Mouse (Mus musculus): ENCODE data around the gene Mmp14. TPM values are rescaled to one million over a fixed set of nuclear protein-coding genes. Genes with fewer than 3 reads are reported as not detected.
A peak's percentile ranks its signal among the peaks of the same experiment; 100 is the strongest.

Mmp14 gene
- polyA plus RNA-seq, 1 experiment from 2014 or later = 167 TPM

- 64% methylated on average over 2 of the region's 2 CpGs for whole genome bisulfite sequencing
- Histone ChIP-seq H3K4me1 (ENCODE audit: control insufficient read depth, insufficient read depth, low read length) (peaks cover 9% of the 10 kb centered on the region; the same call in 1 of the 2 replicates), H3K27me3 (ENCODE audit: control insufficient read depth, insufficient read depth, low read length) (no peaks in the 10 kb centered on the region), H3K9ac (ENCODE audit: low read depth, low read length) (no peak overlapping the region), H3K4me3 (ENCODE audit: low read length) (no peak overlapping the region), H3K27ac (ENCODE audit: low read depth, low read length) (no peak overlapping the region), H3K36me3 (ENCODE audit: control insufficient read depth, insufficient read depth, low read length) (no peaks in the 10 kb centered on the region), H3K4me2 (replicated peaks; ENCODE audit: low read depth, low read length) (no peak overlapping the region), H3K9me3 (ENCODE audit: control insufficient read depth, low read length) (no peaks in the 10 kb centered on the region)
- no peak for ATAC-seq (ENCODE audit: low FRiP score, low TSS enrichment)
These were observed 10.4 kb upstream of the Mmp14 start for GRCm38 (mm10) chr14:54421014-54421413.

- WGBS = 64% methylated on average over 5 of the region's 5 CpGs
- Histone ChIP-seq H3K4me2 (replicated peaks; ENCODE audit: low read depth, low read length) (no peak overlapping the region), H3K27ac (ENCODE audit: low read depth, low read length) (no peak overlapping the region), H3K4me3 (ENCODE audit: low read length) (no peak overlapping the region), H3K9me3 (ENCODE audit: control insufficient read depth, low read length) (no peaks in the 10 kb centered on the region), H3K36me3 (ENCODE audit: control insufficient read depth, insufficient read depth, low read length) (peaks cover 2% of the 10 kb centered on the region; the same call in 1 of the 2 replicates), H3K27me3 (ENCODE audit: control insufficient read depth, insufficient read depth, low read length) (no peaks in the 10 kb centered on the region), H3K9ac (ENCODE audit: low read depth, low read length) (no peak overlapping the region), H3K4me1 (ENCODE audit: control insufficient read depth, insufficient read depth, low read length) (peaks cover 10% of the 10 kb centered on the region; the same call in 1 of the 2 replicates)
- ATAC-seq (ENCODE audit: low FRiP score, low TSS enrichment) = no peak
These were observed 8.0 kb upstream of the Mmp14 start for GRCm38 (mm10) chr14:54423406-54423805.

GRCm38 (mm10) chr14:54424634-54425033, 6.8 kb upstream of the Mmp14 start:
- no peak overlapping the region for H3K27ac ChIP-seq (ENCODE audit: low read depth, low read length)
- whole genome bisulfite sequencing = 85% methylated on average over 1 of the region's 1 CpGs
- H3K36me3 ChIP-seq (ENCODE audit: control insufficient read depth, insufficient read depth, low read length) = peaks cover 12% of the 10 kb centered on the region; the same call in 1 of the 2 replicates
- H3K9me3 ChIP-seq (ENCODE audit: control insufficient read depth, low read length) = no peaks in the 10 kb centered on the region
- no peak overlapping the region for H3K9ac ChIP-seq (ENCODE audit: low read depth, low read length)
- H3K4me2 ChIP-seq (replicated peaks; ENCODE audit: low read depth, low read length) = no peak overlapping the region
- no peaks in the 10 kb centered on the region for H3K27me3 ChIP-seq (ENCODE audit: control insufficient read depth, insufficient read depth, low read length)
- H3K4me3 ChIP-seq (ENCODE audit: low read length) = no peak overlapping the region
- ATAC-seq (ENCODE audit: low FRiP score, low TSS enrichment) = no peak
- H3K4me1 ChIP-seq (ENCODE audit: control insufficient read depth, insufficient read depth, low read length) = peaks cover 15% of the 10 kb centered on the region

GRCm38 (mm10) chr14:54425540-54425939, 5.9 kb upstream of the Mmp14 start:
- H3K4me1 ChIP-seq (ENCODE audit: control insufficient read depth, insufficient read depth, low read length) = peaks cover 24% of the 10 kb centered on the region
- ATAC-seq (ENCODE audit: low FRiP score, low TSS enrichment) = no peak
- no peak overlapping the region for H3K9ac ChIP-seq (ENCODE audit: low read depth, low read length)
- WGBS = 91% methylated on average over 1 of the region's 1 CpGs
- no peak overlapping the region; the same call in 1 of the 2 replicates for H3K4me3 ChIP-seq (ENCODE audit: low read length)
- peak overlapping the region; percentile 54; the same call in 1 of the 2 replicates for H3K4me2 ChIP-seq (replicated peaks; ENCODE audit: low read depth, low read length)
- no peaks in the 10 kb centered on the region for H3K9me3 ChIP-seq (ENCODE audit: control insufficient read depth, low read length)
- H3K36me3 ChIP-seq (ENCODE audit: control insufficient read depth, insufficient read depth, low read length) = peaks cover 16% of the 10 kb centered on the region
- no peaks in the 10 kb centered on the region for H3K27me3 ChIP-seq (ENCODE audit: control insufficient read depth, insufficient read depth, low read length)
- H3K27ac ChIP-seq (ENCODE audit: low read depth, low read length) = no peak overlapping the region

GRCm38 (mm10) chr14:54426003-54426688, 5.3 kb upstream of the Mmp14 start:
- Histone ChIP-seq H3K9ac (ENCODE audit: low read depth, low read length) (peak overlapping the region; percentile 72), H3K27me3 (ENCODE audit: control insufficient read depth, insufficient read depth, low read length) (no peaks in the 10 kb centered on the region), H3K9me3 (ENCODE audit: control insufficient read depth, low read length) (no peaks in the 10 kb centered on the region), H3K4me1 (ENCODE audit: control insufficient read depth, insufficient read depth, low read length) (peaks cover 26% of the 10 kb centered on the region), H3K27ac (ENCODE audit: low read depth, low read length) (peak overlapping the region; percentile 85), H3K4me2 (replicated peaks; ENCODE audit: low read depth, low read length) (peak overlapping the region; percentile 54), H3K4me3 (ENCODE audit: low read length) (peak overlapping the region; percentile 67), H3K36me3 (ENCODE audit: control insufficient read depth, insufficient read depth, low read length) (peaks cover 16% of the 10 kb centered on the region)
- 32% methylated on average over 14 of the region's 14 CpGs for WGBS
- ATAC-seq (ENCODE audit: low FRiP score, low TSS enrichment) = no peak

GRCm38 (mm10) chr14:54426689-54427398, 4.6 kb upstream of the Mmp14 start, which contains the start of gene Mrpl52:
Gene Mrpl52 (plus strand): TSS chr14:54426909.
- peak within 1 kb of the TSS; percentile 72 for H3K9ac ChIP-seq (ENCODE audit: low read depth, low read length)
- peaks cover 26% of the 10 kb centered on the region for H3K4me1 ChIP-seq (ENCODE audit: control insufficient read depth, insufficient read depth, low read length)
- H3K9me3 ChIP-seq (ENCODE audit: control insufficient read depth, low read length) = no peaks in the 10 kb centered on the region
- H3K36me3 ChIP-seq (ENCODE audit: control insufficient read depth, insufficient read depth, low read length) = peaks cover 16% of the 10 kb centered on the region
- peak within 1 kb of the TSS; percentile 67 for H3K4me3 ChIP-seq (ENCODE audit: low read length)
- peak within 1 kb of the TSS; percentile 85 for H3K27ac ChIP-seq (ENCODE audit: low read depth, low read length)
- no peaks in the 10 kb centered on the region for H3K27me3 ChIP-seq (ENCODE audit: control insufficient read depth, insufficient read depth, low read length)
- H3K4me2 ChIP-seq (replicated peaks; ENCODE audit: low read depth, low read length) = peak within 1 kb of the TSS; percentile 54
- WGBS = under 1% methylated on average over 47 of the region's 48 CpGs
- peak; percentile 75 for ATAC-seq (ENCODE audit: low FRiP score, low TSS enrichment)

- no peak overlapping the region for H3K27ac ChIP-seq (ENCODE audit: low read depth, low read length)
- peak overlapping the region; percentile 72; the same call in 1 of the 2 replicates for H3K9ac ChIP-seq (ENCODE audit: low read depth, low read length)
- no peak for ATAC-seq (ENCODE audit: low FRiP score, low TSS enrichment)
- peaks cover 16% of the 10 kb centered on the region for H3K36me3 ChIP-seq (ENCODE audit: control insufficient read depth, insufficient read depth, low read length)
- peak overlapping the region; percentile 54 for H3K4me2 ChIP-seq (replicated peaks; ENCODE audit: low read depth, low read length)
- no peaks in the 10 kb centered on the region for H3K9me3 ChIP-seq (ENCODE audit: control insufficient read depth, low read length)
- peak overlapping the region; percentile 67; the same call in 1 of the 2 replicates for H3K4me3 ChIP-seq (ENCODE audit: low read length)
- 94% methylated on average over 7 of the region's 7 CpGs for WGBS
- peaks cover 28% of the 10 kb centered on the region for H3K4me1 ChIP-seq (ENCODE audit: control insufficient read depth, insufficient read depth, low read length)
- H3K27me3 ChIP-seq (ENCODE audit: control insufficient read depth, insufficient read depth, low read length) = no peaks in the 10 kb centered on the region
These were observed 3.7 kb upstream of the Mmp14 start for GRCm38 (mm10) chr14:54427696-54428095.

GRCm38 (mm10) chr14:54428421-54428820, 3.0 kb upstream of the Mmp14 start:
- Histone ChIP-seq H3K9me3 (ENCODE audit: control insufficient read depth, low read length) (no peaks in the 10 kb centered on the region), H3K4me3 (ENCODE audit: low read length) (no peak overlapping the region)
- ATAC-seq (ENCODE audit: low FRiP score, low TSS enrichment) = no peak

More at GRCm38 (mm10) chr14:54428421-54428820, 3.0 kb upstream of the Mmp14 start:
- no peak overlapping the region for H3K9ac ChIP-seq (ENCODE audit: low read depth, low read length)
- H3K36me3 ChIP-seq (ENCODE audit: control insufficient read depth, insufficient read depth, low read length) = peaks cover 16% of the 10 kb centered on the region
- no peaks in the 10 kb centered on the region for H3K27me3 ChIP-seq (ENCODE audit: control insufficient read depth, insufficient read depth, low read length)
- WGBS = 92% methylated on average over 5 of the region's 5 CpGs
- no peak overlapping the region for H3K4me2 ChIP-seq (replicated peaks; ENCODE audit: low read depth, low read length)
- H3K27ac ChIP-seq (ENCODE audit: low read depth, low read length) = no peak overlapping the region
- H3K4me1 ChIP-seq (ENCODE audit: control insufficient read depth, insufficient read depth, low read length) = peaks cover 34% of the 10 kb centered on the region
